Mouse (Mus musculus): ENCODE results near the gene Tmem251.

Tmem251 gene

GRCm38 (mm10) chr12:102710851-102711375 lies 32.6 kb upstream of the Tmem251 start:
- DNase-seq (ENCODE audit: low spot score in 2 of 2): no peak

DNA sequence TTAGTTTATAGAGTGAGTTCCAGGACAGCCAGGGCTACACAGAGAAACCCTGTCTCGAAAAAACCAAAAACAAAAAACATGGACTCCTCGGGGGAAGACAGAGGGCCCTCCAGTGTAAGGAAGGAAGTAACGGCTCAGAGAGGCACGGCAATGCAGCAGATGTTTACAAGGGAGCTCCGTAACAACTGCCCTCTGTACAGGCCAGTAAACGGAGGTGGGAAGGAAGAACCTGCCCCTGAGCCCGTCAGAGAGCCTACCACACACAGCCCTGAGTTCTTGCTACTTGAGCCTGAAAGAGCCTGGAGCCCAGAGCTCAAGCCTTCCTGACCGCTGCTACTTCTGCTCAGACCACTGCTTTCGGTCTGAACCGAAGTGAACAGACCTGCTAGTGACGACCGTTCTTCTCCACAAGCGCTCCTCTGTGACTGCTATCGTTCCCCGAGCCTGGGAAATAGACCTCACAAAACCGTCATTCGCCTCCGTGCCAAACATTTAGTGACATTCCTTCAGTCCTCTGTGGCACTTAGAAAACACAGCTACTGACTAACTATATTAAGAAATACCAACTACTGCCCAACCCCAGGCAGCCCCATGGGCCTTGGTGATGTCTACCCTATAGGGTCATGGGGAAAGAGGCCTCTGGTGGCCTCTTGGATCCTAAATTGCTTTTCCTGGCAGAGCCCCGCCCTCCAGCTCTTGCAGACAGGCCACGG lies 30.3 kb upstream of the Tmem251 start:
- no peak for DNase-seq (ENCODE audit: low spot score in 2 of 2)

DNA sequence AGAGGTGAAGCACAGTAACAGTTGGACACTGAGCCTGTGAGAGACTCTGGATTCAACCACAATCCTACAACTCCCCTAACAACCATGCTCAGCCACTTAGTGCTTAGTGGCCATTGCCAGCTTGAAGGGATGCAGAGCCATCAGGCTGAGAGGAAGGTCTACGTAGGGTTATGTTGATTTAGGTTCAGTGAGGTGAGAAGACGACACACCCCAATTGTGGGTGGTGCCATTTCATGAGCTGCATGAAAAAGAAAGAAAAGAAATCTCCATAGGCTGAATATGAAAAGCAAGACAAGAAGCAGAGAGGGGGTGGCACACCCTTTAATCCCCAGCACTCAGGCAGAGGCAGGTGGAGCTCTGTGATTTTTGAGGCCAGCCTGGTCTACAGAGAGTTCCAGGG lies 29.4 kb upstream of the Tmem251 start:
- DNase-seq (ENCODE audit: low spot score in 2 of 2): no peak

- DNase-seq (ENCODE audit: low spot score in 2 of 2): no peak
Observed at GRCm38 (mm10) chr12:102714654-102715395, 28.7 kb upstream of the Tmem251 start.

GRCm38 (mm10) chr12:102719552-102720315 lies 23.8 kb upstream of the Tmem251 start:
- DNase-seq (ENCODE audit: low spot score in 2 of 2): no peak

- DNase-seq (ENCODE audit: low spot score in 2 of 2): no peak
Observed at GRCm38 (mm10) chr12:102722451-102722850, 21.1 kb upstream of the Tmem251 start.

DNA sequence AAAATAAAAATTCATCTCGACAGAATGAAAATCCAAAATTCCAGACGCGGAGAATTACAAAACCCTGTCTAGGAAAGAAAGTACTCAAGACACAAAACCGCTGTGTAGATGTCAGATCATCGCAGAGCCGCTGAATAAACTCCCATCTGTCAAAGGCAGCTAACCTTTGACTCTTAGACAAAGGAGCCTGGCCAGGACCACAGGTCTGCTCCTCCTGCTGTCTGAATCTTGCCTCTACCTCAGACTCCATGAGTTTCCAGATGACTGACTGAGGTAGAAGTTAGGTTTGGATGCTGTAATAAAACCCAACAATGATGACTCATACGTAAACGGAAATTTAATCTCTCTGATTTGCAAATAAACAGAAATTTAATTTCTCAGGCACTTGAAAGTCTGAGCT lies 20.6 kb upstream of the Tmem251 start:
- no peak for DNase-seq (ENCODE audit: low spot score in 2 of 2)

GRCm38 (mm10) chr12:102723861-102724260 lies 19.7 kb upstream of the Tmem251 start:
- DNase-seq (ENCODE audit: low spot score in 2 of 2): no peak

GRCm38 (mm10) chr12:102725146-102725545 lies 18.4 kb upstream of the Tmem251 start:
- no peak for DNase-seq (ENCODE audit: low spot score in 2 of 2)

DNA sequence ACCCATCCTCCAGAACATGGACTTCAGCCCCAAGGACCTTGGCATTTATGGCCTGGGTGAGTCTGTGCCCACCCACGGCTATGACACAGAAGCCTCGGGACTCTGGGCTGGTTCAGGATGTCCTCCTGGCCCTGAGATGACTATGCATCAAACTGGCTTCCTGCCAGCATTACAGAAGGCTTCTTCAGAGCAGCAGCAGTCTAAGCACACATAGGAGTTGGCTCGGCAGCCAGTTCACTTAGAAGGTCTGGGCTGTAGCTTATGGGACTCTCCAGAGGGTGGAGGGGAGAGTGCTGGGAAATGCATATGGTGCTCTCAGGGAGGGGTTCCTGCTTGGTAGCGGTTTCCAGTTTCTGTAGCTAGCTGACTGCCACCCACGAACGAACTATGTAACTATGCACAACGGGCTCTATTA lies 17.8 kb upstream of the Tmem251 start:
- no peak for DNase-seq (ENCODE audit: low spot score in 2 of 2)

- no peak for DNase-seq (ENCODE audit: low spot score in 2 of 2)
Observed at GRCm38 (mm10) chr12:102729855-102730797, 13.4 kb upstream of the Tmem251 start.

GRCm38 (mm10) chr12:102730798-102731619 lies 12.6 kb upstream of the Tmem251 start:
- DNase-seq (ENCODE audit: low spot score in 2 of 2): no peak

DNA sequence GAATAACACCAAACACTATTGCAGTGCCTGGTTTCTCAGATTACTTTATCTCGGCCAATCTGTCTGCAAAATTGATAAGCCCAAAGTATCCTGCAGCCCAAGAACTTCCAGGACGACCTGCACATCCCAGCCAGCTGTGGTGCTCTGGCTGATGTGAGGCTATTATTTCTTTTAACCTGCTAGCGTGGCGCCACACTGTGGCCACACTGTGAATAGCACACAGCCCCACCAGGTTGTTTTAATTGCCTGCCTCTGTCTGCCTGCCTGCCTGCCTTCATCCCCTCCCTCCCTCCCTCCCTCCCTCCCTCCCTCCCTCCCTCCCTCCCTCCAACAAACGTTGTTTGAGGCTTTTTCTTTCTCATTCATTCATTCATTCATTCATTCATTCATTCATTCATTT lies 10.2 kb upstream of the Tmem251 start:
- peak in 1 of 2 experiments; percentile 20 for DNase-seq (ENCODE audit: low spot score in 2 of 2)

DNA sequence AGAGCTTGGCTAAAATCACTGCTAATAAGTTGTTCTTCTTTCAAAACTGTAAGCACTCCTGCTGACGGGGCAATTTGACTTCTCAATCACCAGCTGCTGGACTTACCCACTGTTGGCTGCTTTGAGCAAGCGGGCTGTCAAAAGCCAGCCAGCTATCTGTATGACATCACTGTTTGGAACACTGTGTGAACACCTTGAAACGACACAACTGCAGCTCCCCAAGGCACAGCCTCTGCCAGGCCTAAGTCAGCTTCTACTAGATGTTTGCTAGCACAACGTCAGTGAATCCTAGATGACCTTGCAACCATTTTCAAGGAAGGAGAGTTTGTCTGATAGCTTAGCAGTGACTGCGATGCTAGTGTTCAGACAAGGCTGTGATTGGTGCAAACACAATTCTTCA lies 4.5 kb upstream of the Tmem251 start:
- DNase-seq (ENCODE audit: low spot score in 2 of 2): no peak

DNA sequence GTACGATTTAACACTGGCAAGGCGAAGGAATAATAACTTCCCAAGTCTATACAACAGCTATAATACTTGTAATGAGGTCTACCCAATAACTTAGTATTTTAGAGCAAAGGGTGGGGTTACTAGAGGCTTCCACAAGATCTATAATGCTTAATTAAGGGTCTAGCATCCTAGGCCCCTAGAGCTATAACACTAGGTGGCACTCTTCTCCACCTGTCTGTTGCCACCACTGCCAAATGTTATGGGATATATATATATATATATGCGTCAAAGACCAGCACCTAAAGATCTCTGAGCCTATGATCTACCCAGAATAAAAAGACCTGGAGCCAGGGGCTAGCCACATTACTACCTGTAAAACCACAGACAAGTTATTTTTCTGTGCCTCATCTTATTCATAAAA lies 3.3 kb upstream of the Tmem251 start:
- DNase-seq (ENCODE audit: low spot score in 2 of 2): no peak

DNA sequence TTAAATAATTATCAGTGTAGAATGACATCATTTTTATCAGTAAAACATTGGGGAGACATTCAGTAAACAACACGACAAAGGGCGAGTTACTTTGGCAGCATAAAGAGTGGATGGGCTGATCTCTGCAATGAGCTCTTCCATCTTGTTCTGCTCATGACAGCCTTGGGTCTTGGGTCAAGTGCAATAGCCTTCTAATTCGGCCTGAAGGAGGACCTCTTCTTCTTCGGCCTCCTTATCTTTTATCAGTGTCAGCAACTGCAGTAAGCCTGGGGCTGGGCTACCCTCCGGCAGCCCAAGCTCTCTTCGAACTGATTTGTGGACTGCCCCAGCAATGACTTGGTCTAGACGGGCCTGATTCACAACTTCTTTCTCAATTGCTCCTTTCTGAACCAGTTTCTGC lies 1.5 kb upstream of the Tmem251 start:
- DNase-seq (ENCODE audit: low spot score in 2 of 2): no peak

DNA sequence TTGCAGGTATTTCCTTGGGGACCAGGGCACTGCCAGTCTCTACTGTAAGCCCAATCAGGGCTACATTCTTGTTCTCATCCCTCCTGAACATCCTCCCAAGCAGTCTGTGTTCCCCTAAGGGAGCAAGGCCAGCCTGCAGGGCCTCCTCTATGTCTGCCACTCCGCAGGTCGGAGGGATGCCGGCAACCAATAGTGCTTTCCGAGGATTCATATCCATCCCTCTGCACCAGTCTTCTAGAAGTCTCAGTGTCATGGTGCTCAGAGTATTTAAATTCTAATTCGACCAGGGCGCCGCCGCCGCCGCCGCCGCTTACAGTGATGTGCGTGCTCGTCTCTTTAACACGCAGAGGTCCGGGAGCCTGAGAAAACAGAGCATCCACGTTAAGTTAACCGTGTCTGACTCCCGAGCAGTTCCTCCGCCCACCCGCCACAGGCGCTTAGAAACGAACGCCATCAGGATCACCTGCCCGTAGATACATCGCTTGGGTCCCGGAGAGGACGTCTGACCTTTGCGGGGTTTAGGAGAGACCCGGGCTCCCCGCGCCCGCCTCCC lies 450 bp upstream of the Tmem251 start:
- DNase-seq (ENCODE audit: low spot score in 2 of 2): no peak

GRCm38 (mm10) chr12:102744839-102745238 lies 1.3 kb downstream of the Tmem251 start:
- DNase-seq (ENCODE audit: low spot score in 2 of 2): no peak

DNA sequence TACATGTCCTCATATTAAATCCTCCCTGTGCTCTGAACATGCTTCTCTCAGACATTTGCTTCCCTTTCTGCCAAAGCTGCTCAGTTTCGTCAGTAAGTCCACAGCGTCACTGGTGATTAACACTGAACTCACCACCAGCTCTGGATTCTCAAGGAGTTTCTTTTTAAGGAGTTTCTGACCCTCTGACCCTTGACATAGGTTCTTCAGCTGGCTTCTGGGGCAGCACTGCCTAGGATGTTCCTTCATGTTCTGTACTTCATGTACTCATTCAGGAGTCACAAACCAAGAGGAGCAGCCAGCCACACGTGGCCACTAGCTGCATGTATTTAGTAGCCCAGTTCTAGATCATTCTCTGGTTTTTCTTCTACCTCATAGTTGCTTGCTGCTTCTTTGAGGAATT lies 4.7 kb downstream of the Tmem251 start:
- no peak for DNase-seq (ENCODE audit: low spot score in 2 of 2)

GRCm38 (mm10) chr12:102756304-102756703 lies 12.7 kb downstream of the Tmem251 start:
- no peak for DNase-seq (ENCODE audit: low spot score in 2 of 2)

Measured in heart, adult 9 months (tissue).